Mouse (Mus musculus) neutrophil, adult 65 days (primary cell): Measurements from ENCODE around the gene Ints3. TPM values are rescaled to one million over a fixed set of nuclear protein-coding genes. Genes with fewer than 3 reads are reported as not detected.

Experiments
- total RNA-seq: library from RNA; stranded (reverse); gene quantifications from 2 replicates; pipeline ENCODE4 v1.2.4, GENCODE M21; 2023

The Ints3 gene
- 40.4 and 44.8 TPM in 2 replicates for total RNA-seq

DNA sequence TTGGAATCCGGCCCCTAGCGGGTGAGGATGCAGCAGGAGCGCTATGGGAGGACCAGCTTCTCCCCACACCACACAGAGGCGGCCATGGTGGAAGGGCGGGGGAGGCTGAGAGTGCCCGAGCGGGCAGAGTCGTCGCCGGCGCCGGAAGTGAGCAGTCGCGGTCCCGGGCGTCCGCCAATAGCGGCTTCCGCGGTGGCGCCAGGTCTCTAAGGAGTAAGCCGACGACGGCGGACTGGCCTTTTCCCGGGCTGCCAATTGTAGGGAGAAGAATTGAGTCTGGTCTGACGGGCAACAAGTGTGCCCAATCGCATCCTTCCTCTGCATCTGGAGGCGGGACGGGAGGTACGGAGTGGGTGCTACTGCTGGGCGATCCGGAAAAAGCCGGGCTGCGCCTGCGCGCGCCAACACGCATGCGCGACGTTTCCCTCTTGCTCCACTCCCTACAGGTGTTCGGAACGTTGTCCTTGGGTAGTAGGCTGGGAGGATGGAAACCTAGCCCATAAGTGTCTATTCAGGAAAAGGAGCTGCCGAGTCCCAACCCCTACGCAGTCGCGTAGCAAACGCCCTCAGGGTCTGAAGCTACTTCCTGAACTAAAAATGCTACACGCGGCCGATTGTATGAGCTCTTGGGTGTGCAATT is at the start of gene Ints3:
TSS of gene Ints3 (minus strand) at position 242 of the 640 bp plus-strand sequence.

DNA sequence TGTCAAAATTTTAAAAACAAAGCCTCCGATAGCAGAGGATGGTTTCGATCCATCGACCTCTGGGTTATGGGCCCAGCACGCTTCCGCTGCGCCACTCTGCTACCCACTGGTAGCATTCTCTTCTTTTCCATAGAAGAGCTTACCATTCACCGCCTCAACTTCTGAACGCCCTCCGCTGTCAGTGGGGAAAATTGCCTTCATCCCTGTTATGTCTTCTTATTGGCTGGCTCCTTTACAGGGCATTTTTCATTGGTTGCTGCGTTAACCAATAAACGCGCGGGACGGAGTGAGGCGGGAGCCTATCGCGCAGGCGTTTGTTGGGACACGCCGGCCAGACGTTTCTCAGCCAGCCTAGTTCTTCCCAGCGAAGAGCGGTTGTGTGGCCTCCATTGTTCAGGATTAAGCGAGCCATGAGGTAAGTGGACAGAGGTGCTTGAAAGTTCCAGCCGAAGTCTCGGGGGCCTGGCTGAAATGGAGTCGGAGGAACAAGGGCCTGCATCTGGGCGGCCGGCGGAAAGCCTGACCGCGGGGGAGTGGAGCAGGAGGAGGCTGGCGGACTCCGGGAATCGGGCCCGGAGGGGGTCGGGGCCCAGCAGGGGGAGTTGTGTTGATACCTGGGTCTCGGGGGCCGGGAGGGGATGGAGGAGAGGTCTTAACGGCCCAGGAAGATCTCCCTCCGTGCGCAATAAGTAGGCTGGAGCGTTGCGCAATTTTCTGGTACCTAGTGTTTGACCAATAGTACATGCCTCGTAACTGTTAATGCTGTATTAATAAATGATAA is 42.6 kb upstream of the Ints3 start, which contains the start of gene Ilf2:
TSS of gene Ilf2 (plus strand) at position 296 of the 781 bp plus-strand sequence.

DNA sequence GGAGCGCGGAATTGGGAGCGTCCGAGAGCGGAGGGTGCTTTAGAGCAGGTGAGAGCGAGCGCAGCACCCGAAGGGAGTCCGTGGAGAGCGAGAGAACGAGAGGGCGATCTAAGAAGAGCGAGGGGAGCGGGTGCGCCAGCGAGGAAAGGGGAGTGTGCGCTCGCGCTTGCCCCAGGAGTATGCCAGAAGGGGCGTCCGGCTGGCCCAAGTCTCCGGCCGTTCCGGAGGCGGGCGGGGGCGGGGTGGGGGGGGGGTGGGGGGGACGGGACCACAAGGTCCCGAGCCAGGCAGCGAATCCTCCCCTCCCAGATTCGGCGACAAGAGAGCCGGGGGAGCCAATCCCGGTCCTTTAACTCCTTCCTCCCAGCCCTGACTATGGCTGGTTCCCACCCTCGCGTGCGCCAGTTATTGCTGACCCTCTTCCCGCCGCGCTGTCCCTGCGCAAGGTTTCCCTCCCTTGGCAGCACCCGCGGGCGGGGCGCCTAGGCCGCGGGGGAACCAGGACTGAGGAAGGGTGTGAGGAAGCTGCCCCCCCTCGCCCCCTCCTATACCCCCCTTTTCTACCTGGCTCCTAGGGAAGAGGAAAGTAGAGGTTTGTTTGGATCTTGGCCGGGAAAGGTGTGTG is 32.4 kb upstream of the Ints3 start, which contains the start of gene Npr1:
TSS of gene Npr1 (minus strand) at position 181 of the 625 bp plus-strand sequence.

DNA sequence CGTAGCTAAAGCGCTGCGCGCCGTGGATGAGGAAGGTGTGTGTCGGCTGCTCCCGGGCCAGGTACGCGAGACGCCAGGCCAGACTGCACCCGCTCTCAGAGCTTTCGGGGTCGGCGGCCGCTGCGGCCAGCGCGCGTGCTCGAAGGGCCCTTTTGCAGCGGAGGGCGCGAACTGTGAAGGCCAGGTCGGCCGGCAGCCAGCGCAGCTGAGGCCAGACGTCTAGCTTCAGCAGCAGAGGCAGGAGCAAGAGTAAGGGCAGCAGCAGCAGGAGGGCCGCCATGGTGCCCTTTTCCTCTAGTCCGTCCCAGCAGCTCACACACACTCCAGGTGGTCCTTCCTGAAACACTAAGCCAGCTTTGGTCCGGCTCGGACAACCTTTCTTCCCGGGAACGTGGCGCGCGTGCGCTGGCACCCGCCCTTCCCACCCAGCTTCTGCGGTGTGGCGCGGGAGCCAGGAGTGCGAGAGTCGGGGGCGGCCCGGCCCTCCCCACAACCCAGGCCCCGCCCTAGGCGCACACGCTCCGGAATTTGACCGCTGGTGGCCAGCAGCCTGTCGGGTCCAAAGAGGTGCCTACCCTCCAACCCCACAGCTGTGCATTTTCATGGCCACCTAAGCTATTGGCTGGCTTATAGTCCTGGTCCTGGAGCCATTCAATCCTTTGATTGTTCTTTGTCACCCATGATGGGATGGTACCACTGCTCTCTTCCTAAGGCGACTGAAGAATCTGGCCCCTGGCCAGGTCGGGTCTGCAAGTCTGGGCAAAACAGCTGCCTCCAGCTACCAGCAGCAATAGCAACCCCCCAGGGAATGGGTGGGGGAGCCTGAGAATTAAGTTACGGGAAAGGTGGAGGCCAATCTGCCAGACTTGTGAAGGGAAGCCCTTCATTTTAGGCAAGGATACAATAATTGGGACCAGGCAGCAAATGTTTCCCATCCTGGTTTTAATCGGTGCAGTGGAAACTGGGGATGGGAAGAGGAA is 43.6 kb downstream of the Ints3 start, which contains the start of gene Slc27a3:
TSS of gene Slc27a3 (minus strand) at position 428 of the 980 bp plus-strand sequence.

Other genes with a start within 250 kb of the Ints3 start
- 872 and 1,486 TPM in 2 replicates for gene Rps27, start 220.0 kb downstream of the Ints3 start, total RNA-seq
- gene Rab13, start 219.9 kb downstream of the Ints3 start, total RNA-seq: 2.4 and 2.6 TPM in 2 replicates
- 20.7 and 36.7 TPM in 2 replicates for gene Jtb, start 202.0 kb downstream of the Ints3 start, total RNA-seq
- gene Creb3l4, start 190.1 kb downstream of the Ints3 start, total RNA-seq: not detected in 2 replicates
- gene Slc39a1, start 185.4 kb downstream of the Ints3 start, total RNA-seq: 17.6 and 21.6 TPM in 2 replicates
- 62.3 and 94.5 TPM in 2 replicates for gene Crtc2, start 179.5 kb downstream of the Ints3 start, total RNA-seq
- 55.9 and 71.7 TPM in 2 replicates for gene Dennd4b, start 168.4 kb downstream of the Ints3 start, total RNA-seq
- 67.4 and 68.3 TPM in 2 replicates for gene Gatad2b, start 140.4 kb downstream of the Ints3 start, total RNA-seq
- 0.50 and 0.76 TPM in 2 replicates for gene Slc27a3, start 43.7 kb downstream of the Ints3 start, total RNA-seq
- gene Npr1, start 32.2 kb upstream of the Ints3 start, total RNA-seq: 0.69 TPM in 1 of 2 replicates, not detected in the other
- gene Ilf2, start 42.5 kb upstream of the Ints3 start, total RNA-seq: 56.3 and 69.0 TPM in 2 replicates
- 31.8 and 36.7 TPM in 2 replicates for gene Snapin, start 57.4 kb upstream of the Ints3 start, total RNA-seq
- 84.3 and 109 TPM in 2 replicates for gene Chtop, start 75.9 kb upstream of the Ints3 start, total RNA-seq
- gene S100a1, start 80.8 kb upstream of the Ints3 start, total RNA-seq: 15.8 and 19.3 TPM in 2 replicates
- 35.7 and 46.4 TPM in 2 replicates for gene S100a13, start 80.8 kb upstream of the Ints3 start, total RNA-seq
- gene S100a14, start 93.2 kb upstream of the Ints3 start, total RNA-seq: not detected in 2 replicates
- gene S100a16, start 103.6 kb upstream of the Ints3 start, total RNA-seq: not detected in 2 replicates
- 7.2 and 9.0 TPM in 2 replicates for gene S100a3, start 127.0 kb upstream of the Ints3 start, total RNA-seq
- 4.0 TPM in 1 of 2 replicates, not detected in the other for gene S100a2, start 156.6 kb upstream of the Ints3 start, total RNA-seq
- not detected in 2 replicates for gene Gm42674, start 168.3 kb upstream of the Ints3 start, total RNA-seq
- 255 and 265 TPM in 2 replicates for gene S100a4, start 170.1 kb upstream of the Ints3 start, total RNA-seq
- gene S100a5, start 174.9 kb upstream of the Ints3 start, total RNA-seq: 1.8 TPM in 1 of 2 replicates, not detected in the other
- gene S100a6, start 179.3 kb upstream of the Ints3 start, total RNA-seq: 1,586 and 1,659 TPM in 2 replicates
- gene S100a7a, start 220.4 kb upstream of the Ints3 start, total RNA-seq: 1.6 and 1.7 TPM in 2 replicates
- 28,077 and 51,899 TPM in 2 replicates for gene S100a8, start 235.4 kb upstream of the Ints3 start, total RNA-seq